Mouse (Mus musculus): ENCODE data around the gene Ahnak.
"Not testable (repeated sequence)": the region's sequence is repeated elsewhere in the genome, so short reads cannot be mapped to it uniquely, and the experiment has no call there.

Ahnak gene

GRCm38 (mm10) chr19:8967893-8968292 is 21.2 kb upstream of the Ahnak start:
- DNase-seq (ENCODE audit: low read depth in 2 of 2, low spot score in 2 of 2): no peak

GRCm38 (mm10) chr19:8972491-8972890 is 16.6 kb upstream of the Ahnak start:
- DNase-seq (ENCODE audit: low read depth in 2 of 2, low spot score in 2 of 2): not testable (repeated sequence)

GRCm38 (mm10) chr19:8974638-8975037 is 14.4 kb upstream of the Ahnak start:
- no peak for DNase-seq (ENCODE audit: low read depth in 2 of 2, low spot score in 2 of 2)

GRCm38 (mm10) chr19:8975491-8975890 is 13.6 kb upstream of the Ahnak start:
- DNase-seq (ENCODE audit: low read depth in 2 of 2, low spot score in 2 of 2): no peak

- DNase-seq (ENCODE audit: low read depth in 2 of 2, low spot score in 2 of 2): no peak
Measured at GRCm38 (mm10) chr19:8976535-8976934, 12.5 kb upstream of the Ahnak start.

GRCm38 (mm10) chr19:8980771-8981170 is 8.3 kb upstream of the Ahnak start:
- no peak for DNase-seq (ENCODE audit: low read depth in 2 of 2, low spot score in 2 of 2)

- DNase-seq (ENCODE audit: low read depth in 2 of 2, low spot score in 2 of 2): no peak
Measured at GRCm38 (mm10) chr19:8981450-8982168, 7.5 kb upstream of the Ahnak start.

GRCm38 (mm10) chr19:8982303-8983149 is 6.6 kb upstream of the Ahnak start:
- DNase-seq (ENCODE audit: low read depth in 2 of 2, low spot score in 2 of 2): no peak

GRCm38 (mm10) chr19:8983150-8983650 is 5.9 kb upstream of the Ahnak start:
- DNase-seq (ENCODE audit: low read depth in 2 of 2, low spot score in 2 of 2): no peak

- peak; percentile 84 to 87 for DNase-seq (ENCODE audit: low read depth in 2 of 2, low spot score in 2 of 2)
Measured at GRCm38 (mm10) chr19:8984255-8984868, 4.7 kb upstream of the Ahnak start.

GRCm38 (mm10) chr19:8985891-8986290 is 3.2 kb upstream of the Ahnak start:
- DNase-seq (ENCODE audit: low read depth in 2 of 2, low spot score in 2 of 2): no peak

GRCm38 (mm10) chr19:8987816-8988215 is 1.3 kb upstream of the Ahnak start:
- DNase-seq (ENCODE audit: low read depth in 2 of 2, low spot score in 2 of 2): no peak

- DNase-seq (ENCODE audit: low read depth in 2 of 2, low spot score in 2 of 2): no peak
Measured at GRCm38 (mm10) chr19:8988346-8989065, 578 bp upstream of the Ahnak start.

GRCm38 (mm10) chr19:8989567-8990431 is 715 bp downstream of the Ahnak start:
- DNase-seq (ENCODE audit: low read depth in 2 of 2, low spot score in 2 of 2): peak; percentile 37 to 43

- DNase-seq (ENCODE audit: low read depth in 2 of 2, low spot score in 2 of 2): no peak
Measured at GRCm38 (mm10) chr19:8990432-8991102, 1.5 kb downstream of the Ahnak start.

GRCm38 (mm10) chr19:8991245-8991870 is 2.3 kb downstream of the Ahnak start:
- DNase-seq (ENCODE audit: low read depth in 2 of 2, low spot score in 2 of 2): no peak

GRCm38 (mm10) chr19:8991871-8992735 is 3.0 kb downstream of the Ahnak start:
- DNase-seq (ENCODE audit: low read depth in 2 of 2, low spot score in 2 of 2): no peak
